Mouse (Mus musculus): ENCODE data around the gene Kif9. TPM values are rescaled to one million over a fixed set of nuclear protein-coding genes. Genes with fewer than 3 reads are reported as not detected.

The Kif9 gene
- polyA plus RNA-seq, 1 experiment from 2014 or later: 0.23 TPM

GRCm38 (mm10) chr9:110459145-110459727 is 17.5 kb upstream of the Kif9 start:
- Histone ChIP-seq H3K27me3 (no peaks in the 10 kb centered on the region), H3K4me3 (replicated peaks) (no peak overlapping the region), H3K4me2 (peak overlapping the region; percentile 15), H3K36me3 (replicated peaks) (no peaks in the 10 kb centered on the region), H3K9me3 (replicated peaks) (no peaks in the 10 kb centered on the region), H3K9ac (no peak overlapping the region), H3K27ac (replicated peaks) (peak overlapping the region; percentile 72), H3K4me1 (replicated peaks) (peaks cover 34% of the 10 kb centered on the region)
- peak; percentile 34; the same call in 1 of the 2 replicates for ATAC-seq (ENCODE audit: insufficient read depth)
- 7% methylated on average over 2 of the region's 2 CpGs for WGBS (ENCODE audit: insufficient replicate concordance)

GRCm38 (mm10) chr9:110460884-110461815 is 15.6 kb upstream of the Kif9 start:
- no peak; the same call in 1 of the 2 replicates for ATAC-seq (ENCODE audit: insufficient read depth)
- Histone ChIP-seq H3K4me2 (no peak overlapping the region), H3K4me3 (replicated peaks) (no peak overlapping the region), H3K27ac (replicated peaks) (no peak overlapping the region), H3K36me3 (replicated peaks) (no peaks in the 10 kb centered on the region), H3K27me3 (no peaks in the 10 kb centered on the region), H3K4me1 (replicated peaks) (peaks cover 35% of the 10 kb centered on the region), H3K9ac (no peak overlapping the region), H3K9me3 (replicated peaks) (no peaks in the 10 kb centered on the region)
- 27% methylated on average over 18 of the region's 18 CpGs for WGBS (ENCODE audit: insufficient replicate concordance)

GRCm38 (mm10) chr9:110462321-110462720 is 14.4 kb upstream of the Kif9 start:
- H3K4me1 ChIP-seq (replicated peaks): peaks cover 35% of the 10 kb centered on the region
- ATAC-seq (ENCODE audit: insufficient read depth): no peak
- H3K27me3 ChIP-seq: no peaks in the 10 kb centered on the region
- H3K4me2 ChIP-seq: no peak overlapping the region
- H3K9ac ChIP-seq: no peak overlapping the region
- no peaks in the 10 kb centered on the region for H3K9me3 ChIP-seq (replicated peaks)
- no peak overlapping the region for H3K27ac ChIP-seq (replicated peaks)
- no peaks in the 10 kb centered on the region for H3K36me3 ChIP-seq (replicated peaks)
- no peak overlapping the region for H3K4me3 ChIP-seq (replicated peaks)
- WGBS (ENCODE audit: insufficient replicate concordance): 56% methylated on average over 7 of the region's 7 CpGs

DNA sequence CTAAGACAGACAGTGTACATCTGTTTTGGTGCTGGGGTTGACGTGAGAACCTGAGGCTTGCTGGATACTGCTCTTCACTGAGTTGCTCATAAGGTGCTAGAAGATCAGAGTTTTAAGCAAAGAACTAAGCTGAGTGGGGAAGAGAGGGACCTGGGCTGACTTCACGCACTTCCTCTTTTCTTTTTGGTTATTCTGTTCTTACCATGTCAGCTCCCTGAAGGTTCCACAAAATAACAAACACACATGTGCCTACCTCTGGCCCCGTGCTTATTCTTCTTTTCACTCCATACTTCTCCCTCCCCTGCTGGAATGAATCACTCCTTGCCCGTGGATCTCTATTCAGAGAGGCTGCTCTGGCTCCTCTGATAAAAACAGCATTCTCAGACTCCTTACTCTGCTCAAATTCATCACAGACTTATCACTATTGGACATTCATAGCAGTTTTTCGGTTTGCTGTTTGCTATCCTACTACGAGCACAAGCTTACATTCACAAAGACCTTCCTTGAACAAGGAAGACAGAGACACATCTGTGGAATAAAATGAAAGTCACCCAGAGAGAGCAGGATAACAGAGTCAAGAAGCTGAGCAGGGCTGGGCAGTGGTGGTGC is 12.7 kb upstream of the Kif9 start:
- 22% methylated on average over 6 of the region's 6 CpGs for WGBS (ENCODE audit: insufficient replicate concordance)
- Histone ChIP-seq H3K36me3 (replicated peaks) (no peaks in the 10 kb centered on the region), H3K27me3 (no peaks in the 10 kb centered on the region), H3K4me1 (replicated peaks) (peaks cover 30% of the 10 kb centered on the region), H3K27ac (replicated peaks) (no peak overlapping the region), H3K9ac (no peak overlapping the region), H3K9me3 (replicated peaks) (no peaks in the 10 kb centered on the region), H3K4me3 (replicated peaks) (no peak overlapping the region), H3K4me2 (no peak overlapping the region)
- ATAC-seq (ENCODE audit: insufficient read depth): no peak

GRCm38 (mm10) chr9:110465336-110465735 is 11.4 kb upstream of the Kif9 start:
- Histone ChIP-seq H3K9me3 (replicated peaks) (no peaks in the 10 kb centered on the region), H3K4me1 (replicated peaks) (peaks cover 25% of the 10 kb centered on the region), H3K4me2 (no peak overlapping the region), H3K36me3 (replicated peaks) (no peaks in the 10 kb centered on the region), H3K27ac (replicated peaks) (no peak overlapping the region), H3K27me3 (no peaks in the 10 kb centered on the region), H3K4me3 (replicated peaks) (no peak overlapping the region), H3K9ac (no peak overlapping the region)
- WGBS (ENCODE audit: insufficient replicate concordance): 77% methylated on average over 6 of the region's 6 CpGs
- ATAC-seq (ENCODE audit: insufficient read depth): no peak

DNA sequence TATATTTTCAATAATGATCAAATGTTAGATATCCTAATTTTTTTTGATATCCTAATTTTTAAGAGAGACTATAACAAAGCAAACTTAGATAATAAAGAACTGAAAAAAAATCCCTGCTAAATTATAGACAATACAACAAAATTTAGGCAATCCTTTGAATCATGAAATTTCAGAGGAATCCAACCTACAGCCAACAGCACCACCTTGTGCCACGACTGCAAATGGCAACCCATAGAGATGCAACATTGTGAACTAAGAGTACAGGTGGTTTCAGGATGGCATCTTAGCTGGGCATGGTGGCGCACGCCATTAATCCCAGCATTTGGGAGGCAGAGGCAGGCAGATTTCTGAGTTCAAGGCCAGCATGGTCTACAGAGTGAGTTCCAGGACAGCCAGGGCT is 10.6 kb upstream of the Kif9 start:
- Histone ChIP-seq H3K4me3 (replicated peaks) (no peak overlapping the region), H3K4me2 (no peak overlapping the region), H3K9ac (no peak overlapping the region), H3K4me1 (replicated peaks) (peaks cover 18% of the 10 kb centered on the region), H3K27ac (replicated peaks) (no peak overlapping the region), H3K27me3 (no peaks in the 10 kb centered on the region), H3K9me3 (replicated peaks) (no peaks in the 10 kb centered on the region), H3K36me3 (replicated peaks) (no peaks in the 10 kb centered on the region)
- no peak for ATAC-seq (ENCODE audit: insufficient read depth)
- 75% methylated on average over 3 of the region's 3 CpGs for WGBS (ENCODE audit: insufficient replicate concordance)

DNA sequence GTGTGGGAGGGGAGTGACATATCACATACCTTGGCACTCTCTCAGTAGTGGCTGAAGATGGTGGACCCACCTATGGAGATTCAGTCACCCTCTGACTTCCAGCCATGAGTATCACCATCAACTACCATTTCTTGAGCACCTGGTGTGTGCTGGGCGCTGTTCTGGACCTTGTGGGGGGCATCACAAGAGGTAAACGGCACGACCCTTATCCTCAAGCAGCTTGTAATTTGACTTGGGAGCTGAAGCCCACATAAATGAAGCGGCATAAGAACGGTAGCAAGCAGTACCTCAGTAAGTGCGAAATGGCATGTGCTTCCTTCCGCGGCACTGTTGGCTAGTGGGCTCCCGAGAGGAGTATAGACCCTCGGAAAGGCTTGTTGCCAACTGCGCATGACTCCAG is 1.2 kb downstream of the Kif9 start:
- Histone ChIP-seq H3K9ac (no peak overlapping the region), H3K4me3 (replicated peaks) (no peak overlapping the region), H3K9me3 (replicated peaks) (no peaks in the 10 kb centered on the region), H3K27ac (replicated peaks) (no peak overlapping the region), H3K36me3 (replicated peaks) (no peaks in the 10 kb centered on the region), H3K27me3 (peaks cover 18% of the 10 kb centered on the region; the same call in 1 of the 2 replicates), H3K4me2 (no peak overlapping the region), H3K4me1 (replicated peaks) (peaks cover 17% of the 10 kb centered on the region)
- WGBS (ENCODE audit: insufficient replicate concordance): 39% methylated on average over 11 of the region's 11 CpGs
- ATAC-seq (ENCODE audit: insufficient read depth): no peak

DNA sequence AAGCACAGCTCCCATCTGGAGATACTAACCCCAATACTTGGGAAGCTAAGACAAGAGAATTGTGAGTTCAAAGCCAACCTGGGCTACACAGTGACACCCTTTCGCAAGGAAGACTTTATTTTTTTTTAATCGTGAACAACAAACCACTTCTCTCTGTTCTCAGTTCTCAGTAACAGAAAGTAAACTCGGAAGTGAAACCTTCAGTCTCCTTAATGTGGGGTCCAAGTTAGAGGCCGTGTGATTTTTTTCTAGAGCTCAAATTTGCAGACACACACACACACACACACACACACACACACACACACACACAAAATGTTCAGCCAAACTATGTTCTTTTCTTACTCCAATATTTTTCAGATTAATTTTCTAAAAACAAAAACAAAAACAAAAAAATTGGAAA is 1.9 kb downstream of the Kif9 start:
- no peak for ATAC-seq (ENCODE audit: insufficient read depth)
- Histone ChIP-seq H3K27ac (replicated peaks) (no peak overlapping the region), H3K9ac (no peak overlapping the region), H3K27me3 (peaks cover 18% of the 10 kb centered on the region; the same call in 1 of the 2 replicates), H3K36me3 (replicated peaks) (no peaks in the 10 kb centered on the region), H3K4me3 (replicated peaks) (no peak overlapping the region), H3K9me3 (replicated peaks) (no peaks in the 10 kb centered on the region), H3K4me1 (replicated peaks) (peaks cover 17% of the 10 kb centered on the region), H3K4me2 (no peak overlapping the region)
- WGBS (ENCODE audit: insufficient replicate concordance): 45% methylated on average over 4 of the region's 4 CpGs

DNA sequence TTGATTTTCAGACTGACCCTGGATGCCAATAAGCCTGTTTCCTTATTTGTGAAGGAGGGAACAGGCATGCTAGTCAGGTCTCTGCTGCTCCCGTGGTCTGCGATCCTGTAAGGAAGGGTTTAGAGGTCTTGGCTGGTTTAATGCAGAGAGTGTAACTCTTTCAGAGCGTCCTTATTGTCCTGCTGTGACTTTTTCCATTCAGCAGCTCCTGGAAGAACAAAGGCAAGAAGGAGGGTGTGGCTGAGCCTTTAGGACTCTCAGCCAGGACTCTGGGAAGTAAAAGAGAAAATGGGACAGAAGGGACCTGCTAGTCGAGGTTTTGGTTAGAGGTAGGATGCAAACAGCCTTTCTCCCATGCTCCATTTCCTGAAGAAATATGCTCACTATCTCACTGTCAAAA is 12.1 kb downstream of the Kif9 start:
- Histone ChIP-seq H3K9me3 (replicated peaks) (peaks cover 4% of the 10 kb centered on the region), H3K27me3 (no peaks in the 10 kb centered on the region), H3K27ac (replicated peaks) (no peak overlapping the region), H3K4me1 (replicated peaks) (no peaks in the 10 kb centered on the region), H3K9ac (no peak overlapping the region), H3K36me3 (replicated peaks) (no peaks in the 10 kb centered on the region), H3K4me2 (no peak overlapping the region), H3K4me3 (replicated peaks) (no peak overlapping the region)
- WGBS (ENCODE audit: insufficient replicate concordance): 55% methylated on average over 4 of the region's 4 CpGs
- no peak for ATAC-seq (ENCODE audit: insufficient read depth)

GRCm38 (mm10) chr9:110490913-110491312 is 14.2 kb downstream of the Kif9 start:
- Histone ChIP-seq H3K36me3 (replicated peaks) (no peaks in the 10 kb centered on the region), H3K9me3 (replicated peaks) (peaks cover 4% of the 10 kb centered on the region), H3K4me1 (replicated peaks) (no peaks in the 10 kb centered on the region), H3K4me3 (replicated peaks) (no peak overlapping the region), H3K9ac (no peak overlapping the region), H3K27me3 (no peaks in the 10 kb centered on the region), H3K4me2 (no peak overlapping the region), H3K27ac (replicated peaks) (no peak overlapping the region)
- no peak for ATAC-seq (ENCODE audit: insufficient read depth)
- 52% methylated on average over 5 of the region's 5 CpGs for WGBS (ENCODE audit: insufficient replicate concordance)

DNA sequence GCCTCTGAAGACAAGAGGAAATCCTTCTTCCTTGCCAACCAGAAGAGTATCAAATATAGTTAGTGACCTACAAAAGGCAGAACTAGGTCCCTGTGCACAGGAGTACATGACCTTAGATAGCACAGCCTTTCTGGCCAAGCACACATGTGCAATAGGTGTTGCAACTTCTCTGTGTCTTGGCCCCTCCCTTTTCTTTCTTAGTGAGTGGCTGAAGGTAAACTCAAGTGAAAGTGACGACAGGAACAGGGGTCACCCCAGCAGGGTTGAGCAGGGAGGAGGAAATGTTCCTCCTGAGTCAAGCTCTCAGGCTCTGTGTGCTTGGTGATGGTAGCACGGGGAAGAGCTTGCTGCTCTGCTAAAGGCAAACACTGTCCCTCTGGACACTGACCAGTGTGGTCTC is 49.0 kb downstream of the Kif9 start:
- Histone ChIP-seq H3K27me3 (no peaks in the 10 kb centered on the region), H3K36me3 (replicated peaks) (no peaks in the 10 kb centered on the region), H3K9ac (no peak overlapping the region), H3K4me3 (replicated peaks) (no peak overlapping the region), H3K27ac (replicated peaks) (no peak overlapping the region), H3K9me3 (replicated peaks) (no peaks in the 10 kb centered on the region), H3K4me2 (0 out of 2 replicates have a peak overlapping the region, but pooled peaks have one; percentile 8), H3K4me1 (replicated peaks) (peaks cover 11% of the 10 kb centered on the region)
- ATAC-seq (ENCODE audit: insufficient read depth): no peak
- 34% methylated on average over 2 of the region's 2 CpGs for WGBS (ENCODE audit: insufficient replicate concordance)

All from liver, embryonic 15.5 days (tissue).